ENCODE assay signal across 8 mouse cellular contexts in the genomic region with DNA sequence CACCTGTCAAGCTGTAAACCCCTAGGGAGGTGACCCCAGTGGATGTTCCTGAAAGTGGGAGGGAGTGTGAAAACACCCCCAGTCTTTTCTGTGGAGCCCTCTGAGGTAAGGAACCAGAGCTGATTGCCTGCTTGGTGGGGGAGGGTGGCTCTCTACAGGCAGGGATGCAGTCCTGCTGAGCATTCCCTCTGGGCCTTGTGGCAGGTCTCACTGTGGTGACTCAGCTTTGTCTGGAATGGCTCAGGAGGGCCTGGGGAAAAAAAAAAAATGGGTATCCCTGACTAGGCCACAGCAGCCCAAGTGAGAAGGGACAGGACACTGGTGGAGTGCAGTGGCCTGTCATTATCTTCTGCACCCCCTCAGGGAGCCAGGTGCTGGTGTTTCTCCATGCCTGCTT. TPM values are rescaled to one million over a fixed set of nuclear protein-coding genes. Genes with fewer than 3 reads are reported as not detected.
A peak's percentile ranks its signal among the peaks of the same experiment; 100 is the strongest.
DNase-seq lines count a peak whose midpoint lies in the region; ATAC-seq and TF ChIP-seq lines count a peak whose summit lies in the region.

No protein-coding gene starts in this region.

- no peak for TF ChIP-seq CTCF in embryonic fibroblast, embryonic 13.5 days (IDR thresholded peaks at IDR 0.05; ENCODE audit: borderline replicate concordance, insufficient read depth, low read length)

- no peak for TF ChIP-seq POLR2A in embryonic fibroblast, embryonic 13.5 days (IDR thresholded peaks at IDR 0.05; ENCODE audit: low read depth, low read length)

- ATAC-seq in kidney, embryonic 16.5 days (ENCODE audit: low FRiP score, low TSS enrichment), result no peak
- ATAC-seq in limb, embryonic 12.5 days (ENCODE audit: insufficient number of reproducible peaks, insufficient read depth, low FRiP score, low TSS enrichment, low read depth), result no peak
- ATAC-seq in stomach, embryonic 14.5 days (ENCODE audit: insufficient number of reproducible peaks, insufficient read depth, low FRiP score, low read depth), result no peak

- H3K27me3 ChIP-seq in kidney, embryonic 16.5 days (ENCODE audit: insufficient read depth, low read length), result no peaks in the 10 kb centered on the region
- H3K27me3 ChIP-seq in limb, embryonic 12.5 days, result no peaks in the 10 kb centered on the region
- no peaks in the 10 kb centered on the region for H3K27me3 ChIP-seq in stomach, embryonic 14.5 days (ENCODE audit: control insufficient read depth, insufficient read depth, low read length)

- H3K9ac ChIP-seq in kidney, embryonic 16.5 days (replicated peaks; ENCODE audit: low read length), result peak overlapping the region; percentile 82; the same call in 1 of the 2 replicates
- peak overlapping the region; percentile 86; the same call in 1 of the 2 replicates for H3K9ac ChIP-seq in limb, embryonic 12.5 days (replicated peaks)
- H3K9ac ChIP-seq in stomach, embryonic 14.5 days (replicated peaks; ENCODE audit: low read depth, low read length), result no peak overlapping the region

- no peaks in the 10 kb centered on the region for H3K9me3 ChIP-seq in kidney, embryonic 16.5 days (ENCODE audit: low read length)
- H3K9me3 ChIP-seq in limb, embryonic 12.5 days, result no peaks in the 10 kb centered on the region
- no peaks in the 10 kb centered on the region for H3K9me3 ChIP-seq in stomach, embryonic 14.5 days (ENCODE audit: control insufficient read depth, low read depth, low read length)

- 0 out of 2 replicates have a peak overlapping the region, but pooled peaks have one; percentile 88 for H3K4me2 ChIP-seq in kidney, embryonic 16.5 days (replicated peaks; ENCODE audit: low read depth, low read length)
- peak overlapping the region; percentile 70 for H3K4me2 ChIP-seq in limb, embryonic 12.5 days
- H3K4me2 ChIP-seq in stomach, embryonic 14.5 days (replicated peaks; ENCODE audit: low read depth, low read length), result peak overlapping the region; percentile 92; the same call in 1 of the 2 replicates

- no peak overlapping the region for H3K27ac ChIP-seq in kidney, embryonic 16.5 days (ENCODE audit: low read length)
- H3K27ac ChIP-seq in embryonic fibroblast, embryonic 13.5 days (ENCODE audit: insufficient read depth, low read length), result peak overlapping the region; percentile 21; the same call in 1 of the 2 replicates
- H3K27ac ChIP-seq in limb, embryonic 12.5 days, result no peak overlapping the region
- peak overlapping the region; percentile 48; the same call in 1 of the 2 replicates for H3K27ac ChIP-seq in stomach, embryonic 14.5 days (ENCODE audit: low read length)

- H3K4me3 ChIP-seq in kidney, embryonic 16.5 days (ENCODE audit: low read length), result no peak overlapping the region
- H3K4me3 ChIP-seq in embryonic fibroblast, embryonic 13.5 days (ENCODE audit: insufficient read depth, low read length), result peak overlapping the region; percentile 93
- peak overlapping the region; percentile 76 for H3K4me3 ChIP-seq in limb, embryonic 12.5 days (replicated peaks)
- no peak overlapping the region; the same call in 1 of the 2 replicates for H3K4me3 ChIP-seq in stomach, embryonic 14.5 days (ENCODE audit: low read depth, low read length)

- peaks cover 4% of the 10 kb centered on the region; the same call in 1 of the 2 replicates for H3K36me3 ChIP-seq in kidney, embryonic 16.5 days (ENCODE audit: insufficient read depth, low read length)
- H3K36me3 ChIP-seq in limb, embryonic 12.5 days, result peaks cover 28% of the 10 kb centered on the region
- H3K36me3 ChIP-seq in stomach, embryonic 14.5 days (ENCODE audit: control insufficient read depth, insufficient read depth, low read length), result no peaks in the 10 kb centered on the region

- peaks cover 17% of the 10 kb centered on the region for H3K4me1 ChIP-seq in kidney, embryonic 16.5 days (ENCODE audit: insufficient read depth, low read length)
- peaks cover 3% of the 10 kb centered on the region for H3K4me1 ChIP-seq in embryonic fibroblast, embryonic 13.5 days (ENCODE audit: control insufficient read depth, insufficient read depth, low read length)
- H3K4me1 ChIP-seq in limb, embryonic 12.5 days (replicated peaks), result peaks cover 14% of the 10 kb centered on the region
- peaks cover 18% of the 10 kb centered on the region for H3K4me1 ChIP-seq in stomach, embryonic 14.5 days (ENCODE audit: control insufficient read depth, insufficient read depth, low read length)

- no peak for DNase-seq in kidney, postnatal 10 days
- no peak for DNase-seq in cerebellum, postnatal 4 days (ENCODE audit: low spot score in 2 of 2)
- no peak for DNase-seq in adipocyte (ENCODE audit: low spot score)
- DNase-seq in kidney, postnatal 25 days, result no peak

RNA-seq across cellular contexts. Expression of a gene that starts 1.8 kb away (rescaled TPM):
- polyA plus RNA-seq in kidney, embryonic 16.5 days (2015; fragmentation: Nextera tagmentation; extraction: Ambion mirVana), result 38.9 and 40.8 TPM in 2 replicates
- polyA plus RNA-seq in embryonic fibroblast, embryonic 13.5 days (2011; ENCODE audit: insufficient read length, low read depth, missing spikeins), result 26.1 and 34.6 TPM in 2 replicates
- 44.7 and 46.0 TPM in 2 replicates for polyA plus RNA-seq in limb, embryonic 12.5 days (2016; fragmentation: Nextera tagmentation; extraction: Ambion mirVana)
- 37.5 and 40.3 TPM in 2 replicates for polyA plus RNA-seq in stomach, embryonic 14.5 days (2014; fragmentation: Nextera tagmentation; extraction: Ambion mirVana)

RNA-seq across cellular contexts. Expression of a gene that starts 29.6 kb away (rescaled TPM):
- 38.6 and 39.0 TPM in 2 replicates for polyA plus RNA-seq in kidney, embryonic 16.5 days (2015; fragmentation: Nextera tagmentation; extraction: Ambion mirVana)
- polyA plus RNA-seq in embryonic fibroblast, embryonic 13.5 days (2011; ENCODE audit: insufficient read length, low read depth, missing spikeins), result 17.5 and 18.6 TPM in 2 replicates
- 48.9 and 50.8 TPM in 2 replicates for polyA plus RNA-seq in limb, embryonic 12.5 days (2016; fragmentation: Nextera tagmentation; extraction: Ambion mirVana)
- 35.6 and 38.3 TPM in 2 replicates for polyA plus RNA-seq in stomach, embryonic 14.5 days (2014; fragmentation: Nextera tagmentation; extraction: Ambion mirVana)

RNA-seq across cellular contexts. Expression of a gene that starts 29.8 kb away (rescaled TPM):
- polyA plus RNA-seq in kidney, embryonic 16.5 days (2015; fragmentation: Nextera tagmentation; extraction: Ambion mirVana), result 84.4 and 107 TPM in 2 replicates
- polyA plus RNA-seq in embryonic fibroblast, embryonic 13.5 days (2011; ENCODE audit: insufficient read length, low read depth, missing spikeins), result 123 and 179 TPM in 2 replicates
- 51.7 and 54.2 TPM in 2 replicates for polyA plus RNA-seq in limb, embryonic 12.5 days (2016; fragmentation: Nextera tagmentation; extraction: Ambion mirVana)
- 80.3 and 82.5 TPM in 2 replicates for polyA plus RNA-seq in stomach, embryonic 14.5 days (2014; fragmentation: Nextera tagmentation; extraction: Ambion mirVana)

Comparison
In these comparisons a context has a peak if more than half of its experiments do, and no peak if none do; other contexts are left out.
1. H3K27ac ChIP-seq: peak in embryonic fibroblast, embryonic 13.5 days (single experiment) and stomach, embryonic 14.5 days (single experiment); none in kidney, embryonic 16.5 days (single experiment) and limb, embryonic 12.5 days (single experiment).
2. H3K4me3 ChIP-seq: peak in embryonic fibroblast, embryonic 13.5 days (single experiment) and limb, embryonic 12.5 days (single experiment); none in kidney, embryonic 16.5 days (single experiment) and stomach, embryonic 14.5 days (single experiment).
3. Peak in every context shown above with its lines, with median percentiles within 50 percentile points of each other: H3K4me2 ChIP-seq.